Mouse (Mus musculus) R1 (cell line): ENCODE measurements at regions not wholly inside any gene's neighbourhood (a gene's known extent, or its start where the extent isn't known, plus 50 kb on each side); places are given as distances from the start of the nearest gene placed in this dataset.

Experiments
- DNase-seq: peaks from one replicate; pipeline ENCODE4 v3.0.0-alpha.2; 2018; ENCODE audit warnings: low read depth, low spot score

- DNase-seq = no peak
Observed at GRCm38 (mm10) chr11:95198196-95198595, 52.1 kb upstream of the Dlx4 start.

DNA sequence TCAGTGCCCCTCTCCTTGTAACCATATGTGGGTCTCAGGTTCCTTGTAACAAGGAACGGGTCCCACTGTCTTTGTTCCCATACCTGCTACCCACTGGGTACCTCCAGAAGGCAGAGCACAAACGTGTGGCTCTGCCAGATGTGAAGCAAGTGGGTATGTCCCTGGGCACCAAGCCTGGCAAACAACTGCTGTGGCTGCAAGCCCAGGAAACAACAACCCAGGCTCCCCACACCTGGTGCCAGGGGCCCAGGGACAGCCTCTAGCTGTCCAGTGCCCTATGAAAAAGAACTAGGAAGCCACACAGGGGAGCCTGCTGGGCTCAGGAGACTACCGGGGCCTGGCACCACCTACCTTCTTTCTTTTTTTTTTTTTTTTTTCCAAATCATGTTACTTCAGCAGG is 54.9 kb upstream of the Dlx4 start:
- no peak for DNase-seq

- peak; percentile 66 for DNase-seq
Observed at GRCm38 (mm10) chr11:95210185-95211030, 50.9 kb upstream of the Tac4 start.

GRCm38 (mm10) chr11:95211031-95211425 is 50.3 kb upstream of the Tac4 start:
- peak; percentile 18 for DNase-seq
